Mouse (Mus musculus) ES-Bruce4 (cell line): ENCODE data around the gene Dlg1.

ENCODE experiments used
- CTCF ChIP-seq: IDR thresholded peaks from one replicate; pipeline ENCODE4 v1.8.1; 2011; ENCODE audit warnings: low read depth, low read length
- POLR2A ChIP-seq: IDR thresholded peaks from one replicate; pipeline ENCODE4 v1.8.1; 2011; ENCODE audit warnings: low read length; ENCODE audit not compliant: insufficient read depth

DNA sequence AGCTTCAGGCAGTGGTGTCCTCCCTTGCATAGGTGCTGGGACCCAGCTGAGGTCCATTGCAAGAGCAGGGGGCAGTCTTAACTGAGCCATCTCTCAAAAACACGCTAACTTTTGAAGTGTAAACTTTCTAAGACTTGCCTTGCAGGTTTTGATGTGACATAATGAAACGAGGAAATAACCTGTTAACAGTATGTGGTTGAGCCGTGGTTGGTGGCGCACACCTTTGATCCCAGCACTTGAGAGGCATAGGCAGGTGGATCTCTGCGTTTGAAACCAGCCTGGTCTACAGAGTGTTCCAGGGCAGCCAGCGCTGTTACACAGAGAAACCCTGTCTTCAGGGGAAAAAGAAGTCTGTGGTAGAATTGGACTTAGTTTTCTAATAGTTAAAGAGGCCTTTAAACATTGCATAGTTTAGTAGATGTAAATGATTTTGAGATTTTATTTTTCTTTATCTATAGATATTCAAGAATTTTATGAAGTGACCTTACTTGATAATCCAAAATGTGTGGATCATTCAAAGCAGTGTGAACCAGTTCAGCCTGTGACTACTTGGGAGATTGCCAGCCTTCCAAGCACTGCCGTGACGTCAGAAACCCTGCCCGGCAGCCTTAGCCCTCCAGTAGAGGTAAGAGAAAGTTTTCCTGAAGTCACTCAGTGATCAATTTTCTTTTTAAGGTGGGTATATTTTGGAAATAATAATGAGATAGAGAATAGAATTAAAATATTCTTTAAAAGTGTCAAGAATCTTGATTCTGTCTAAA is 20.6 kb downstream of the Dlg1 start:
- TF ChIP-seq POLR2A (no peak), CTCF (no peak)
